Mouse (Mus musculus): ENCODE measurements around the gene Tac4.

The Tac4 gene

GRCm38 (mm10) chr11:95261178-95261751 lies at the start of gene Tac4:
TSS of gene Tac4 (plus strand) at chr11:95261529.
- DNase-seq (ENCODE audit: low read depth, low spot score) = no peak

- peak; percentile 16 for DNase-seq (ENCODE audit: low read depth, low spot score)
Observed at GRCm38 (mm10) chr11:95213607-95214006, 47.7 kb upstream of the Tac4 start.

GRCm38 (mm10) chr11:95214305-95214704 lies 47.0 kb upstream of the Tac4 start:
- DNase-seq (ENCODE audit: low read depth, low spot score) = no peak

GRCm38 (mm10) chr11:95216193-95216592 lies 45.1 kb upstream of the Tac4 start:
- DNase-seq (ENCODE audit: low read depth, low spot score) = no peak

- DNase-seq (ENCODE audit: low read depth, low spot score) = no peak
Observed at GRCm38 (mm10) chr11:95219111-95219510, 42.2 kb upstream of the Tac4 start.

- DNase-seq (ENCODE audit: low read depth, low spot score) = no peak
Observed at GRCm38 (mm10) chr11:95223473-95223872, 37.9 kb upstream of the Tac4 start.

GRCm38 (mm10) chr11:95224124-95224893 lies 37.0 kb upstream of the Tac4 start:
- no peak for DNase-seq (ENCODE audit: low read depth, low spot score)

- DNase-seq (ENCODE audit: low read depth, low spot score) = no peak
Observed at GRCm38 (mm10) chr11:95225448-95225847, 35.9 kb upstream of the Tac4 start.

- no peak for DNase-seq (ENCODE audit: low read depth, low spot score)
Observed at GRCm38 (mm10) chr11:95227467-95227866, 33.9 kb upstream of the Tac4 start.

GRCm38 (mm10) chr11:95231688-95232328 lies 29.5 kb upstream of the Tac4 start:
- peak; percentile 52 for DNase-seq (ENCODE audit: low read depth, low spot score)

GRCm38 (mm10) chr11:95232329-95232696 lies 29.0 kb upstream of the Tac4 start:
- no peak for DNase-seq (ENCODE audit: low read depth, low spot score)

GRCm38 (mm10) chr11:95238477-95238876 lies 22.9 kb upstream of the Tac4 start:
- no peak for DNase-seq (ENCODE audit: low read depth, low spot score)

GRCm38 (mm10) chr11:95242653-95243052 lies 18.7 kb upstream of the Tac4 start:
- no peak for DNase-seq (ENCODE audit: low read depth, low spot score)

- DNase-seq (ENCODE audit: low read depth, low spot score) = no peak
Observed at GRCm38 (mm10) chr11:95245456-95245855, 15.9 kb upstream of the Tac4 start.

GRCm38 (mm10) chr11:95247065-95247464 lies 14.3 kb upstream of the Tac4 start:
- no peak for DNase-seq (ENCODE audit: low read depth, low spot score)

- DNase-seq (ENCODE audit: low read depth, low spot score) = no peak
Observed at GRCm38 (mm10) chr11:95250110-95250509, 11.2 kb upstream of the Tac4 start.

- DNase-seq (ENCODE audit: low read depth, low spot score) = peak; percentile 85
Observed at GRCm38 (mm10) chr11:95251295-95251694, 10.0 kb upstream of the Tac4 start.

- peak; percentile 27 for DNase-seq (ENCODE audit: low read depth, low spot score)
Observed at GRCm38 (mm10) chr11:95252104-95252503, 9.2 kb upstream of the Tac4 start.

GRCm38 (mm10) chr11:95254165-95254564 lies 7.2 kb upstream of the Tac4 start:
- DNase-seq (ENCODE audit: low read depth, low spot score) = no peak

- DNase-seq (ENCODE audit: low read depth, low spot score) = no peak
Observed at GRCm38 (mm10) chr11:95255747-95256146, 5.6 kb upstream of the Tac4 start.

GRCm38 (mm10) chr11:95257930-95258329 lies 3.4 kb upstream of the Tac4 start:
- DNase-seq (ENCODE audit: low read depth, low spot score) = peak; percentile 12

- DNase-seq (ENCODE audit: low read depth, low spot score) = peak; percentile 77
Observed at GRCm38 (mm10) chr11:95258490-95258889, 2.8 kb upstream of the Tac4 start.

Data from 3T3-L1 (cell line).